Mouse (Mus musculus) layer of hippocampus, adult 9-10 months (tissue): ENCODE results near the gene Stard7.
"Not testable (repeated sequence)": the region's sequence is repeated elsewhere in the genome, so short reads cannot be mapped to it uniquely, and the experiment has no call there.

Experiments
- DNase-seq: peaks from one replicate; pipeline ENCODE4 v3.0.0; 2022; ENCODE audit warnings: low spot score

Stard7 gene

DNA sequence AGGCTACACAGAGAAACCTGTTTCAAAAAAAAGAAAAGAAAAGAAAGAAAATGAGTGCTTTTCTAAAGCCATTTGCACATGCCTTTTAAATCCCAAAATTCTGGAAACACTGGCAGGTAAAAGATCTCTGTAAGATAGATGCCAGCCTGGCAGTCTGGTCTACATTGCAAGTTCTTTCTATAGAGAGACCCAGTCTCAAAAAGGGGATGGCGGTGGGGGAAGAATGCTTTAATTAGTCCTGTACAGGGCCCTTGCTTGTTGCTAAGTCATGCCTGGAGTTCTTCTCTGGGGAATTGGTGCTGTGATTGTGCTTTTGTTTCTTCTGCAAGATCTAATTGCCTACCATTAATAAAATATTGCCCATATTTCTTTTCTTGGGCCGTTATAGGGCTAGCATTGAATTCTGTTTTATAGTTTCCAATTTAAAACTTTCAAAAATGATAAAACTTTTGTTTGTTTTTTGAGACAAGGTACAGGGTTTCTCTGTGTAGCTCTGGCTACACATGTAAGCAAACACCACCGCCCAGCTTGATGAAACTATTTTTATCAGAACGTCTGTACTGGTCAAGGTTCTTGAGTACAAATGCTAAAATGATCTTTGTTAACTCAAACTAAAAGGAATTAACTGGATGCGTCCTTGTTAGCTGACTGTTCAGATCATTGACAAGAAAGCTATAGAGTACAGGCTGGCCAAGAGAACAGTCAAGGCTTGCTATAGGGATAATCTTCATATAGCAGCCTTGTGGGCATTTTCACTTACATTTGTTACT is 5.7 kb downstream of the Stard7 start:
- DNase-seq, result no peak

DNA sequence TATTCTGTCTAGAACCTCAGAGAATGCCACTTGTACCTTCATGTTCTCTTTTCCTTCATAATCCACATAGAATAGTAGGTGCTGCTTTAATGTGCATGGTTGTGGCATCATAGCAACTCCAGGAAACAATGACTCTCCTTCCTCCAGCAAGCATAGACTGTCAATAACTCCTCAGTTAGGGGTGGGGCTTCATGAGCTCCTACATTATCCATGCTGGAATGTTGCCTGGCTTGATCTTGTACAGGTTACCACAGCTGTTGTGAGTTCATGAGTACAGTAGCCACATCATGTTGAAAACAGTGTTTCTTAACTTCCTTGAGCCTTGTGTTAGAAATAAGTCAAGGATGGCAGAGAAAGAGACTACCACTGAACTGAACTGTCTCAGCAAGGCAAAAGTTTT is 8.1 kb downstream of the Stard7 start:
- no peak for DNase-seq

- no peak for DNase-seq
Observed at GRCm38 (mm10) chr2:127292250-127292649, 22.2 kb downstream of the Stard7 start.

DNA sequence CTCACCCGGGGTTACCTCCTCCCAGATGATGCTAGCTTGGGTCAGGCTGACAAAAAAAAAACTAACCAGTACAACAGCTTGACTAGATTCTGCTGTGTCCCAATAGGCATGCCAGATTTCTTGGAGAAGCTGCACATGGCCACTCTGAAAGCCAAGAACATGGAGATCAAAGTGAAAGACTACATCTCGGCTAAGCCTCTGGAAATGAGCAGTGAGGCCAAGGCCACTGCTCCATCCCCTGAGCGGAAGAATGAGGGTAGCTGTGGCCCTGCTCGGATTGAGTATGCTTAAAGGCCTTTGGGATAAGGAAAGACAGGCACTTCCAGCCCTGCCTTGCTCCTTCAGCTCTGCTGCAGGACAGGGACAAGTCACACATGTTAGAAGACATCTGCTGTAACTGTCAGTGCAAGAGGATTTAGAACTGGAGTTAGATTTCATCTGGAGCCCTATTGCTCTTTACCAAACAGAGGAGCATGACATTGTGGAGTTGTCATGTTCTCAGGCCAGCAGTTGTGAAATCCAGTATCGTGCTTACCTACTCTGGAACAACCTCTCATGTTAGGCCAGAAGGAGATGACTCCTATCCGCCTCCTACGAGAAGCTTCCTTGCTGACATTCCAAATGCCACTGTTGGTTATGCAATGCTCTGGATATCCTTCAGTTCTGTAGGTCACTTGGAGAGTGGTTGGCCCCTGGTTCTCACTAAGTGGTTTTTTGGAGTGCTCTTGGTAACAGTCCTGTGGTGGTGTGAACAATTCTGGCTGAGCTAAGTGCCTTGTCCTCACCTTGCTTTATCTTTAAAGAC is 27.2 kb downstream of the Stard7 start:
- no peak for DNase-seq

DNA sequence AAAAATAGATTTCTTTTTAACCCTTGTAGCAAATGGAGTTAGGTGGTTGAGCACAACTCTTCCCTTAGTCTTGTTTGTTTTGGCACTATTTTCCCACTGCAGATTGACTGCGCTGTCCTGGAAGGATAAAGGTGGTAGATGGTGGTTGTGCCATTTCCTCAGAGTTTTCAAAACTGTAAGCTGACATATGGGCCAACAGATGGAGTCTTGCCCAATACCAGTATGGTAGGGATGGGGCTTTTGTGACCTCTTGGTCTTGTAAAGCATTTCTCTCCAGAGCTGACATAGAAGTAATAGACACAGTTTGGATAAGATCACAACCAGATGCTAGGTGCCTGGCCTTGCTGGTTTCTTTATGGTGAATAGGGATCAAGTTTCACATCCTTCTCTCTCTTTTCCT is 28.0 kb downstream of the Stard7 start:
- DNase-seq, result no peak

GRCm38 (mm10) chr2:127300701-127301100 is 30.7 kb downstream of the Stard7 start:
- no peak for DNase-seq

DNA sequence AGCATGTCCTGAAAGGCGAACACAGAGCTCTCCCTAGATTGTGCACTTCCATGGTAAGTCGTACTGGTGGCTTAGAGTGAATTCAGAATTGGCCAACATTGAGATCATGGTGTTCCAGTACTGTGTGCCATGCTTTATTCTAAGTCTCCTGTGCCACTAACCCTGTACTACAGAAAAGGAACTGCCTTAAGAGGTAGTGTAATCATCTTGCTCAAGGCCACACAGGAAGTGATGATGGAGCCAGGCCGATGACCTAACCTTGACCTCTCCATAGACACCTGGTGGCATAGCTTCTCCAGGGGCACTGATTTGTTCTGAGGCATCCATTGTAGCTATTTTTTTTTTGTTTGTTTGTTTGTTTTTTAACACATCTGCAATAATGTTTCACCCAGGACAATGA is 31.9 kb downstream of the Stard7 start:
- no peak for DNase-seq

- not testable (repeated sequence) for DNase-seq
Observed at GRCm38 (mm10) chr2:127304192-127304591, 34.2 kb downstream of the Stard7 start.

DNA sequence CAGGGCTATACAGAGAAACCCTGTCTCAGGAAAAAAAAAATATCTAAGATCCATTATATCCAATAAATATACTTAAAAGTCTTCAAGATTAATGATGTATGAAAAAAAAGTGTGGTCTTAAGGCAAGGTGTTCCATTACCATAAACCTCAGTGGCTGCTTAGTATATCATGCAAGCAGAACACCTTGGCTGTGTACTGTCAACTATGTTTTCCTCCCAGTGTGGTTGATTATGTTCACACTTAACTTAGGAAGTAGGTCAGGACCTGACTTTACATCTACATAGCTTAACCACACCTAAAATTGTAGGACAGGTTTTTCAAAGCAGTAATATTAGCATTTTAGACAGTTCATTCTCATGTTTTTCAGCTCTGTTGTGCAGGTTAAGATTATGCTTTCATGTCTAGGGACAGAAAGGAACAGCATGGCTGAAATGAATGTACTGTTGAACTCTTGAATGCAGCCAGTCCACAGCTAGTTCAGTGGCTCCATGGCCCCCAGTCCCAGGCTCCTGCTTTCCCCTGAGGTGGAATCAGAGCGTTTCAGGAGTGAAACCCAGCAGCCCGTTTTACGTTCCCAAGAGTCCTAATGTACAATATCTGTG is 34.7 kb downstream of the Stard7 start:
- no peak for DNase-seq

DNA sequence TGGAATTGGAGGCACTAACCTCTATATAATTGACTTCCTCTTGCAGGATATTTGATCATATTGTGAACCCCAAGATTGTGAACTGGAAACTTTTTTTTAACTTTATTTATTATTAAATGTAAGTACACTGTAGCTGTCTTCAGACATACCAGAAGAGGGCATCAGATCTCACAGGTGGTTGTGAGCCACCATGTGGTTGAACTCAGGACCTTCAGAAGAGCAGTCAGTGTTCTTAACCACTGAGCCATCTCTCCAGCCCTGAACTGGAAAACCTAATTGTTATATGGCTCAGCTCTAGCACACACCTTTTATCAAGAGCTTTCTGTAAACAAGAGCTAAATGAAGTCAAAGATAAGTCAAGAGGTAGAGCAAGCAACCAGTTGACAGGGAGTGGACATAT is 36.1 kb downstream of the Stard7 start:
- DNase-seq, result no peak

DNA sequence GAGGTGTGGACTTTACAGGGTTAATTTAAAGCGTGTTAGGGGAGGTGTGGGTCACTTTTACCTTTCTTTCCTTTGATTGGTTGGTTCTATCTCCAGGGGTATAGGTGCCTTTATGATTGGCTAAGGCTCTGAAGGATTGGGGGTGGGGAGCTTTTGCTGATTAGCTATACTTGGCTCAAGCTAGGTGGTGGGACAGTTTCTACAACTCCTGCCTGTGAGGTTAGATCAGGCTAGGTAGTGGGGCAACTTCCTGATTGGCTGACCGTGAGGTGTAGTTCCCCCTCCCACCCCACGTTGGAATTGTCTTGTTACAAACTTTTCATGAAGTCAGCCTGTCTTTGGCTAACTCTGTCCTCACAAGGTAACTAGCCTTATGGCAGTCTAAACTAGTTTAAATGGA is 37.2 kb downstream of the Stard7 start:
- DNase-seq, result no peak

- no peak for DNase-seq
Observed at GRCm38 (mm10) chr2:127308660-127309059, 38.6 kb downstream of the Stard7 start.

DNA sequence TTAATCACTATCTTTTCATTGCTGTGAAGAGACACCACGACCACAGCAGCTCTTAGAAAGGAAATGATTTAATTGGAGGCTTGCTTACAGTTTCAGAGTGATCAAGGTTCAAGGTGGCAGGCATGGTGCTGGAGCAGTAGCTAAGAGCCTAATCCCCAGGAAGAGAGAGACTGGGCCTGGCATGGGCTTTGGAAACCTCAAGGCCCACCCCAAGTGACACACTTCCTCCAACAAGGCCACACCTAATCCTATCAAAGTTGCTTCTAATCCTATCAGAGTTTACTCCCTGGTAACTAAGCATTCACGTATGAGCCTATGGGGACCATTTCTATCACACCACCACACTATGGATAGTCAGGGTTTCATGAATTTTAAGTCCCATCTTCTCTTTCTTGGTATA is 40.2 kb downstream of the Stard7 start:
- DNase-seq, result no peak

GRCm38 (mm10) chr2:127310685-127311084 is 40.7 kb downstream of the Stard7 start:
- DNase-seq, result no peak

DNA sequence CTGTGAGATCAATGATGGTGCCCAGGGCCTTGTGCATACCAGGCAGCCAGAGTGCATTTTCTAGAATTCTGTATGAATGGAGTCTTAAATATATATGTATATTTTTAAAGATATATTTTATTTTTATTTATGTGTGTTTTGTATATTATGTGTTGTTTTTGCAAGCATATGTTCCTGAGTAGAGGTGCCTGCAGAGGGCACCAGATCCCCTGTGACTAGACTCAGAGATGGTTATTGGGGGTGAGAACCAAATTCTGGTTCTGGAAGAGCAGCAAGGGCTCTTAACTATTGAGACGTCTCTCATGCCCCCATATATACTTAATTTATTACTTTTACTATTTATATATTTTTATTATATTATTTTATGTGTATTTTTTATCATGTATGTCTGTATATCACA is 41.2 kb downstream of the Stard7 start:
- no peak for DNase-seq

GRCm38 (mm10) chr2:127312801-127313200 is 42.8 kb downstream of the Stard7 start:
- DNase-seq, result no peak

GRCm38 (mm10) chr2:127313878-127314277 is 43.9 kb downstream of the Stard7 start:
- no peak for DNase-seq

- no peak for DNase-seq
Observed at GRCm38 (mm10) chr2:127314467-127315154, 44.6 kb downstream of the Stard7 start.

DNA sequence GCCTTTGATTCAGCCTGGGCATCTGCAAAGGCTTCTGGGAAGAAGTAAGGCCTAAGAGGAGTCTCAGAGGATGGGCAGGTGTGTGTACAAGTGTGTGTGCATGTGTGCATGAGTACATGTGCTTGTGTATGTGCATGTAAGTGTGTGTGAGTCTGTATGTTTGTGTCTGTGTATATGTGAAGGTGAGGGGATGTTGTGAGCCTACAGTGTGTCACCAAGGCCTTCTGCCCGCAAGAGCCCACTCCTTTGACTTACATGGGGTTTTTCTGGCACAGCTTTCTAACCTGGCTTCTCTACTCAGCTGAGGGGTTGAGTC is 45.1 kb downstream of the Stard7 start:
- no peak for DNase-seq

DNA sequence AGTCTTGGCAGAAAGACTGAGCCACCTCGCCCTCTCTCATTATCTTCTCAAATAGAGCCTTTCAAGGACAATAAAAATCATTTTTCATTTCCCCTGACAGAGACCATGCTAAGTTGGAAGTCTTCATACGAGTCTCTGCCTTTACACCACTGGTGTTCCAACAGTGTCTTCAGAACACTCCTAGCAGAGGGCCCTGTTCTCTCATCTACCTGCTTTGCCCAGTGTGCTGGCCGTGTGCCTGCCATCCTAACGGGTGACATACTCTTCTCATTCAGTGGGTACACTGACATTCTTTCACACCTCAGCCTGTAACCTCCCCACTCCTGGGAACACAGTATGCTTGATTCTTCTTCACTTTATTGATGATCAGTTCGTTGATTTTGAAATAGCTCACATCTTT is 46.4 kb downstream of the Stard7 start:
- DNase-seq, result no peak

DNA sequence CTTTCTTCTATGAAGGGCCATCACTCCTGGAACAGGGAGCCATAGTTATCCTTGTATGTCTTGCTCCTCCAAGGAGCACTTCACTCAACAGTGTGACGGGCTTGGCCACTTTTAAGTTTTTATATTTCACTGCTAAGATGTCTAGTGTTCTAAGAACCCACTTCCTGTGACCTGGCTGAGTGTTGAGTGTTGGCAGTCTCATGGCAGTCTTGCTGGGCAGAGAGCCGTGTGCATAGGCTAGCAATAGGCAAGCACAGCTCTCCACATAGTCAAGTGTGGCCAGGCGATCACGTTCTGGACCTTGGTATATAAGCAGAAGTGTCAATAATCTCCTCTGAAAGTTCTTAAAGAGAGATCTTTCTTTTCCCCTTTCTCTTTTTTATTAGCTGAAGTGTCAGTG is 48.1 kb downstream of the Stard7 start:
- DNase-seq, result no peak

DNA sequence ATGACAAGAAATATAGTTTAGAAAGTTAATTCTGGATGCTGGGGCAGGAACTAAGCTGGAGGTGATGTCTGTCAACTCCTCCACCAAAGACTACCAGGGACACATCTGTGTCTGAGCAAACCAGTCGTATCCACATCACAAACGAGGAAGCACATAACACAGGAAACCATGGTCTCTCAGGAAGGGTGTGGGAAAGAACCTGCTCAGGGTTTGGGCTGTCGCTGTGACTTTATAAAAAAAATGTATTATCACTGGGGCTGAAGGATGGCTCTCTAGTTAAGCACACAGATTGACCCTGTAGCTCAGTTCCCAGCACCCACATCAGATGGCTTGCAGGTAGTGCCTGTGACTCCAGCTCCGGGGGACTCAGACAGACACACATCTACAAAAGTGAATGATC is 49.1 kb downstream of the Stard7 start:
- DNase-seq, result no peak
